Mouse (Mus musculus) midbrain, postnatal 0 days (tissue): Measurements from ENCODE around the gene Kcnk1. TPM values are rescaled to one million over a fixed set of nuclear protein-coding genes. Genes with fewer than 3 reads are reported as not detected.

Experiments used
- ATAC-seq: fragments of 200-750 bp; cut with Nextera tagmentation; 2 replicates; pipeline ENCODE4 v1.8.0; 2017; ENCODE audit warnings: moderate number of reproducible peaks, mild to moderate bottlenecking, moderate TSS enrichment, moderate library complexity; ENCODE audit not compliant: low FRiP score
- DNase-seq: peaks from one replicate; pipeline ENCODE4 v3.0.0-alpha.2; 2015; ENCODE audit warnings: low spot score
- H3K27ac ChIP-seq: fragments of 300-500 bp; sonication (generic); 2 replicates; pipeline ENCODE4 v1.5.1; 2014; ENCODE audit warnings: low read depth, mild to moderate bottlenecking, low read length, mixed read lengths
- H3K27me3 ChIP-seq: fragments of 300-500 bp; sonication (generic); 2 replicates; pipeline ENCODE4 v1.6.1; 2014; ENCODE audit warnings: low read length, control low read depth, mixed read lengths; ENCODE audit not compliant: insufficient read depth
- H3K36me3 ChIP-seq: fragments of 300-500 bp; sonication (generic); 2 replicates; pipeline ENCODE4 v1.6.1; 2014; ENCODE audit warnings: low read length, control low read depth, mixed read lengths; ENCODE audit not compliant: insufficient read depth
- H3K4me1 ChIP-seq: fragments of 300-500 bp; sonication (generic); 2 replicates; pipeline ENCODE4 v1.6.1; 2014; ENCODE audit warnings: mild to moderate bottlenecking, control low read depth, antibody characterized with exemption, low read length, mixed read lengths; ENCODE audit not compliant: insufficient read depth
- H3K4me2 ChIP-seq: fragments of 300-500 bp; sonication (generic); 2 replicates; pipeline ENCODE4 v1.6.1; 2014; ENCODE audit warnings: low read depth, mild to moderate bottlenecking, low read length, mixed read lengths; ENCODE audit not compliant: poor library complexity, severe bottlenecking
- H3K4me3 ChIP-seq: fragments of 300-500 bp; sonication (generic); 2 replicates; pipeline ENCODE4 v1.5.1; 2014; ENCODE audit warnings: low read depth, mild to moderate bottlenecking, low read length, moderate library complexity
- H3K9ac ChIP-seq: fragments of 300-500 bp; sonication (generic); replicated peaks from 2 replicates; pipeline ENCODE4 v1.6.1; 2014; ENCODE audit warnings: mild to moderate bottlenecking, low read length, moderate library complexity, mixed read lengths; ENCODE audit not compliant: poor library complexity, severe bottlenecking
- H3K9me3 ChIP-seq: fragments of 300-500 bp; sonication (generic); 2 replicates; pipeline ENCODE4 v1.6.1; 2016; ENCODE audit warnings: low read length, control low read depth
- CTCF ChIP-seq: IDR thresholded peaks from 2 replicates; pipeline ENCODE4 v1.5.1; 2016; ENCODE audit warnings: antibody characterized with exemption, mild to moderate bottlenecking
- WGBS: fragments of 180-500 bp; shearing (Covaris S2); extraction: QIAGEN DNeasy Blood & Tissue Kit; methylation state at CpG from one replicate; pipeline ENCODE4 v1.1.7; 2014; 5-methylcytosine and 5-hydroxymethylcytosine counted together
- polyA plus RNA-seq: library from polyadenylated mRNA; unstranded; fragments of >200 nt; fragmentation: Nextera tagmentation; extraction: Ambion mirVana; gene quantifications from 2 replicates; pipeline ENCODE4 v1.2.1, GENCODE M21; 2015
- total RNA-seq: library from RNA; depleted of rRNA; stranded (reverse); fragments of >200 nt; gene quantifications from 2 replicates; pipeline ENCODE4 v1.2.3, GENCODE M21; 2014

The Kcnk1 gene
- total and polyA plus RNA-seq, 2 experiments from 2014 or later: 24.1 to 52.1 TPM

- no peaks in the 10 kb centered on the region for H3K9me3 ChIP-seq
- 57% methylated on average over 3 of the region's 3 CpGs for WGBS
- ATAC-seq: no peak
- DNase-seq: no peak
- H3K27ac ChIP-seq: no peak overlapping the region
- TF ChIP-seq CTCF: no peak
- no peaks in the 10 kb centered on the region for H3K27me3 ChIP-seq
- no peaks in the 10 kb centered on the region for H3K4me1 ChIP-seq
- H3K9ac ChIP-seq: no peak overlapping the region
- no peak overlapping the region for H3K4me3 ChIP-seq
- H3K4me2 ChIP-seq: no peak overlapping the region
- no peaks in the 10 kb centered on the region for H3K36me3 ChIP-seq
These were observed 23.6 kb upstream of the Kcnk1 start for GRCm38 (mm10) chr8:125971336-125971735.

GRCm38 (mm10) chr8:125975981-125976380 is 19.0 kb upstream of the Kcnk1 start:
- ATAC-seq: no peak

GRCm38 (mm10) chr8:125980826-125981225 is 14.1 kb upstream of the Kcnk1 start:
- Histone ChIP-seq H3K27ac (no peak overlapping the region), H3K36me3 (no peaks in the 10 kb centered on the region), H3K9ac (no peak overlapping the region), H3K9me3 (no peaks in the 10 kb centered on the region), H3K4me3 (no peak overlapping the region), H3K4me1 (no peaks in the 10 kb centered on the region), H3K27me3 (no peaks in the 10 kb centered on the region), H3K4me2 (no peak overlapping the region)
- 39% methylated on average over 6 of the region's 6 CpGs for WGBS
- TF ChIP-seq CTCF: no peak
- no peak for DNase-seq
- no peak for ATAC-seq

More at GRCm38 (mm10) chr8:125975981-125976380, 19.0 kb upstream of the Kcnk1 start:
- H3K9me3 ChIP-seq: no peaks in the 10 kb centered on the region
- H3K4me3 ChIP-seq: no peak overlapping the region
- TF ChIP-seq CTCF: no peak
- WGBS: 80% methylated on average over 4 of the region's 4 CpGs
- no peak overlapping the region for H3K4me2 ChIP-seq
- no peak overlapping the region for H3K9ac ChIP-seq
- no peaks in the 10 kb centered on the region for H3K27me3 ChIP-seq
- no peak for DNase-seq
- H3K4me1 ChIP-seq: no peaks in the 10 kb centered on the region
- H3K36me3 ChIP-seq: no peaks in the 10 kb centered on the region
- H3K27ac ChIP-seq: no peak overlapping the region

GRCm38 (mm10) chr8:125983515-125983914 is 11.5 kb upstream of the Kcnk1 start:
- no peak for TF ChIP-seq CTCF
- H3K4me1 ChIP-seq: no peaks in the 10 kb centered on the region; the same call in 1 of the 2 replicates
- H3K9me3 ChIP-seq: no peaks in the 10 kb centered on the region
- no peak overlapping the region for H3K27ac ChIP-seq
- no peak overlapping the region for H3K4me2 ChIP-seq
- ATAC-seq: no peak
- no peak overlapping the region for H3K9ac ChIP-seq
- H3K36me3 ChIP-seq: no peaks in the 10 kb centered on the region
- no peak overlapping the region for H3K4me3 ChIP-seq
- peaks cover 3% of the 10 kb centered on the region; the same call in 1 of the 2 replicates for H3K27me3 ChIP-seq
- no peak for DNase-seq
- WGBS: 74% methylated on average over 3 of the region's 3 CpGs

GRCm38 (mm10) chr8:125984140-125984539 is 10.8 kb upstream of the Kcnk1 start:
- Histone ChIP-seq H3K4me2 (no peak overlapping the region), H3K4me1 (no peaks in the 10 kb centered on the region; the same call in 1 of the 2 replicates), H3K27ac (no peak overlapping the region), H3K9me3 (no peaks in the 10 kb centered on the region), H3K4me3 (no peak overlapping the region), H3K27me3 (peaks cover 3% of the 10 kb centered on the region; the same call in 1 of the 2 replicates), H3K36me3 (no peaks in the 10 kb centered on the region), H3K9ac (no peak overlapping the region)
- TF ChIP-seq CTCF: no peak
- ATAC-seq: no peak
- no peak for DNase-seq
- WGBS: 94% methylated on average over 4 of the region's 4 CpGs

- H3K36me3 ChIP-seq: no peaks in the 10 kb centered on the region
- no peak overlapping the region for H3K4me3 ChIP-seq
- H3K27ac ChIP-seq: no peak overlapping the region
- peaks cover 3% of the 10 kb centered on the region; the same call in 1 of the 2 replicates for H3K27me3 ChIP-seq
- no peaks in the 10 kb centered on the region; the same call in 1 of the 2 replicates for H3K4me1 ChIP-seq
- H3K4me2 ChIP-seq: no peak overlapping the region
- no peak for TF ChIP-seq CTCF
- DNase-seq: peak; percentile 30
- no peaks in the 10 kb centered on the region for H3K9me3 ChIP-seq
- WGBS: 89% methylated on average over 2 of the region's 2 CpGs
- no peak for ATAC-seq
- H3K9ac ChIP-seq: no peak overlapping the region
These were observed 9.6 kb upstream of the Kcnk1 start for GRCm38 (mm10) chr8:125985364-125985763.
